Mouse (Mus musculus) adrenal gland, postnatal 36 days (tissue): ENCODE data around the gene Sgcb. TPM values are rescaled to one million over a fixed set of nuclear protein-coding genes. Genes with fewer than 3 reads are reported as not detected.

Experiments used
- DNase-seq, 2 experiments: peaks; one replicate each; pipeline ENCODE4 v3.0.0; 2021; ENCODE audit warnings: mixed read lengths in 1 of 2
- long read RNA-seq, 2 experiments: library from polyadenylated mRNA; stranded (forward); transcript quantifications; one replicate each; pipeline ENCODE4 v2.0.0; 2021; ENCODE audit warnings: borderline sequencing depth in 2 of 2
- total RNA-seq, 2 experiments: library from RNA; stranded (reverse); gene quantifications; 2 replicates each; pipeline ENCODE4 v1.2.3; 2021

Gene Sgcb
- 10 to 100 TPM; 23.2 to 25.7 TPM for total RNA-seq
- long read RNA-seq, experiment 1, transcript Sgcb-201 (6 exons, 3,786 nt): major isoform, 31 of 45 reads
- long read RNA-seq, experiment 1, partial matches to known transcripts: 3 of 45 reads
- long read RNA-seq, experiment 1, other reads (novel, unspliced or antisense): 11 of 45 reads
- long read RNA-seq, experiment 2, transcript Sgcb-201 (6 exons, 3,786 nt): major isoform, 6 of 7 reads
- long read RNA-seq, experiment 2, partial matches to known transcripts: 0 of 7 reads
- long read RNA-seq, experiment 2, other reads (novel, unspliced or antisense): 1 of 7 reads

DNA sequence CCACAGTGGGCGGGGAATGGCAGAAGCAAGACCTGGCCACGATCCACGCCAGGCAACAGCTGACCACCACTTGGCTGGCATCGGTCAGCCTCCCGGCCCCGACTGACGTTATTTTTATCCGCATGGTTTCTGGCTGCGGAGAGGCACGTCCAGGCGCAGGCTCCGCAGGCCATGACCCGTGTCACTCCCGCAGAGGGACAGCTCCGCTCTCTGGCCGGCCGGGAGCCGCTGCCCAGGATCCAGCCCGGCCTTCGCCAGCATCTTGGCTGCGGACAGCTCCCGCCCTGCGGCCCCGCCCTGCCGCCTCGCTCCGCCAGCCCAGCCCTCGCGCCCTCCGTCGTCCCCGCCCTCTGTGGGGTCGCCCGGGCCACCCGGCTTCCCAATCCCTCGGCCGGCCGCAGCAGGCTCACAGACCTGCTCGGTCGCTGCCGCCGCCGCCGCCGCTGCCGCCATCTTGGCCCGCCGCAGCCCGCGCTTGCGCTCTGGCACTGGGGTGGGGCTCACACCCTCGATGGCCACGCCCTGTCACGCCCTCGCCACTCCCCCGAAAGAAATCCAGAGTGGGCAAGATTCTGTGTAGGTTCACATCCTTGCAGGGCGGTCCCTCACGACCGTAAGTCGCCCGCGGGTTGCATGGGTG lies at the start of gene Sgcb:
TSS of gene Sgcb (minus strand) at position 530 of the 640 bp plus-strand sequence.
- peak; percentile 91 to 93 for DNase-seq

DNA sequence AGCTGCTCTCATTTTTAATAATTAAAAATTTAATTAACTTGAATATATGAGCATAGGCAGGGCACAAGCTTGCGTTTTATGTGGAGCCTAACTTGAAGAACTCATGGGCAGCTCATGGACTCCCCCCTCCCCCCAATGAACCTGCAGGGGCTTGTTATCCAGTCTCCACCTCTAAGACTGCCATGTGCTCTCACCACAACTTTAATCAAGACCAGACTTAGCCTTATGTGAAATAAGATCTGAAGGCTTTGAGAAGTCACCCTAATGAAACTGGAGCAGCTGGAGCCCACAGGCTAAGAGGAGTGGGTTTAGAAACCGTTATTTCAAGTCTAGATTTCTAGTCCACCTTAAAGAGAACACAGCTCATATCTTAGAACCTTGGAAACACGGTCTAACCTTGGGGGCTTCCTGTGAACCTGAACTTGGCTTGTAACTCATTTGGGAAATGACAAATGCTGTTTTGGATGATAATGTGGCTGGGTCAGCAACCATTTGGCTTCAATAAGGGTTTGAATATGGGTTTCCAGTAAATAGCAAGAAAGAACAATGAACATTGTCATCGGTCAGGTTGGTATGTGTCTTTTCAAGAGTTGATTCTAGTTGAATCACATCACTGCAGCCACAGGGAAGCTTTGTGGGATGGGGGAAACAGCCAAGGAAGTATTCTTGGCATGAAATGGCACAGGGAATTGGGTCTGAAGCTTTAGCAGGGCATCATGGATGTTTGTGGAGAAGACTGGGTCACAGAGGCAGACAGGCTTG lies 46.8 kb upstream of the Sgcb start:
- DNase-seq: no peak

DNA sequence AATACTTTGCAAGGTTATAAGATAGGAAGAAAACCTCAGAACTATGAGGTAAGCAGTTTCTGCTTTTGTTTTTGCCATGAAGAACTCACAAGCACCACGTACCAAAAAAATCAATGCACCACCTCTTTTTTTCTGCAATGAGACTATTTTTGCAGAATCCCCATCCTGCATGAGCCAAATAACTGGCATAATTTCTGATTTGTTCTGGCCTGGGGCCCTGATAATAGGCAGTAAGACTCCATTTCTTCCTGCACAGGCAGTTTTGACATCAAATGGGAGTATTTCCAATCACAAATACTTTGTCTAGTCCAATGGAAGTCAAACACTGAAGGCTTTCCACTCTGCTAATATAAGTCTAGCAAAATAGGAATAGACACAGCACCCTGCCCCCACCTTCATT lies 46.2 kb upstream of the Sgcb start:
- DNase-seq: no peak

DNA sequence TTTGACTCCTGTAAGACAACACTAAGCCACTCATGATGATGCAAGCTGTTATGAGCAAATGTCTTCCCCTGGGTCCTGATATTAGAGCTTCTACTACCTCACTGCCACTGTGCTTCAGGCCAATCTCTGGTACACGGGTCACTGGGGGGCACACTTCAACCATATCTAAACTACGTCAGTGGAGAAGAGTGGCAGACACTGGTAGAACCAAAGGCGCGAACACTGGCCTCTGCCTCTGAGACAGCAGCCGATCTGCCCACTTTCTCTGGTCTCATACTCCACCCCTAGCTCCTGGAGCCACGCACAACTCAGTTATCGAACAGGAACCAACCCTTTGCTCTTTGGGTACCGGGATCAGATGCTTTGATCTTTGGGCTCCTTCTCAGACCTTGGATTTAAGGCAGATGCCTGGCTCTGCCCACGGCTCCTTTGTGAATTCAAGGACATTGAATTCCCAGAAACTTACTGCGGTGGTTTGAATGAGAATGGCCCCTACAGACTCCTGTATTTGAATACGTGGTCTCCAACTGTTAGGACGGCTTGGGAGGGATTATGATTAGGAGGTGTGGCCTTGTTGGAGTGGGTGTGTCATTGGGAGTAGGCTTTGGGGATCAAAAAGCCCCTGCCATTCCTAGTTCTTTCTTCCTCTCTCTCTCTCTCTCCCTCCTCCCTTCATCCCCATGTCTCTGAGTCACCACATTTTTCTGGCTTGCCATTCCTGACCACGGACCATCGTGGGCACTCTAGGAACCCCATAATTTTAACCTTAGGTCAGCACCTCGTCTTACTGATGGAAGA lies 44.3 kb upstream of the Sgcb start:
- no peak for DNase-seq

DNA sequence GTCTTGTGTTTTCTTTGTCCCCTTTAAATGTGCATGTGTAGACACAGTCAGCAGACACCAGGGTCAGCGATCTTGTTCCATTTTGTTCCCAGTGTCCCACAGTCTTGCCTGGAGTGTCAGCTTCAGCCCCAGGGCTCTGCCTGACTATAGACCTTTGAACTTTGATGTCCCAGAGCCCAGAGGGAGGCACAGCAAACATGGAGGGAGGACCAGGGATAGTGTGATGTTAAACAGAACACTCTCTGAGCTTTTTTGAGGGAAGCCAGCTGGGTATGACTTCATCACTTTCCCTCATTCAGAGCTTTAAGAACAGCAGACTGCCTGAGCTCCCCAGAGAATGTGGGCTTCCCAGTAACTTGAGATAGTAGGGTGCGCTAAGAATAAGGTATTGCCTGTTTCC lies 42.6 kb upstream of the Sgcb start:
- no peak for DNase-seq

DNA sequence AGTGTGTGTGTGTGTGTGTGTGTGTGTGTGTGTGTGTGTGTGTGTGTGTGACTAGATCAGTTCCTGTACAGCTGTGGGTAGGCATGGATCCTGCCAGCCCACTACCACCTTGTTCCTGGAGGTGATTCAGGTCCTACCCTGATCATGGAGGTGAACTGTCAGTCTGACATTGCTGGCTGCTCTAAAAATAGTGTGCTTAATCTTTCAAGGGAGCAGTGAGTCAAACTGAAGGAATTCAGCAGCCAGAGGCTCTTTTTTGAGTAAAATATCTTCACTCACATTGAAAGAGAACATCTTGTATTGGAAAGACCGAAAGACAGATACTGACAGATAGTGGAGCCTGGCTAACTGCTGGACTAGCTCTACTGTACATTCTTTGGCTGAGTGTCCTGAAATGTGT lies 41.0 kb upstream of the Sgcb start:
- DNase-seq: peak; percentile 11 to 26

DNA sequence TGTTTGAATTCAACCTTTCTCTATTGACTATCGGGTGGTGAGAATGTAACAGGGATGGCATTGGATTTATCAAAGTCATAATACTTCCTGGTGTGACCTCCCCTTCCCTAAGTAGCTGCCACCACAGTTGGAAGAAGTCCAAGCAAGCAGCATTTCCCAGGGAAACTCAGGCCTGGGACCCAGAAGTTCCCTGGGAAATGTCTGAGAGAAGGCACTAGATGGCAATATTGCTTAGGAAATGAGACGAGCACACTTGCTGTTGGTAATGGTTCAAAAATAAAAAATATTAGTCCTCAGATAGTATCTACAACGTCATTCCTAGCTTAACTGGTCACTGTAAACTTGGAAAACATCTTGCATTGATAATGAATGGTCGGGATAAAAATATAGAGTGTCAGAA lies 38.6 kb upstream of the Sgcb start:
- peak; percentile 20 to 50 for DNase-seq

DNA sequence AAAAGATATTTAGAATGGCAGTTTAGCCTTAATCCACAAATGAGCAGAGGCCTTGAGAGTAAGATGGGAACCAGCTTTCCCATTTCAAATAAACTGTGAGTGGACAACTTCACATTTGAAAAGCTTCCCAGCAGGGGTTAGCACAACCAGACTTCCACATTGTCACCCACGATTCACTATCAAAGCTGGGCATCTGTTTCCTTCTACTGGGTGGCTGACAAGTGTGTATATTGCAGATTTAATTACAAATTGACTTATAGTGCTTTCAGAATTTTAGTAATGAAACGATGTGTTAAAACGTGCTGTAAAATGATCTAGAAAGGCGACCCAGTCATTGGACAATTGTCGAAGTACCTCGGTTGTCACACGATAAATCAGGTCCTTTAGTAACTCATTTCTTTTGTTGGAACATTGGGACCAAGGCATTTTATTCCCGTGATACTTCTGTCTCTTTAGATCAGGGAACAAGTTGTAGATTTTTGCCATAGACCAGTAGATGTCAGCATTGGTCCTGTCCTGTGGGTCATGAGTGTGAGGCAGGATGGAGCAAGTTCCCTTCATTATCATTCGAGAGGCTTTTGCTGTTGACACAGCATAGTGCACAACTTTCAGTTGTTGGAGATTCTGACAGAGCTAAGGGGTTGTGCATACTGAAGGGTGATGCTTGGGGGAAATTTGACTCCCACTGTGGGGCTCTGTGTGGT lies 36.3 kb upstream of the Sgcb start:
- DNase-seq: no peak

DNA sequence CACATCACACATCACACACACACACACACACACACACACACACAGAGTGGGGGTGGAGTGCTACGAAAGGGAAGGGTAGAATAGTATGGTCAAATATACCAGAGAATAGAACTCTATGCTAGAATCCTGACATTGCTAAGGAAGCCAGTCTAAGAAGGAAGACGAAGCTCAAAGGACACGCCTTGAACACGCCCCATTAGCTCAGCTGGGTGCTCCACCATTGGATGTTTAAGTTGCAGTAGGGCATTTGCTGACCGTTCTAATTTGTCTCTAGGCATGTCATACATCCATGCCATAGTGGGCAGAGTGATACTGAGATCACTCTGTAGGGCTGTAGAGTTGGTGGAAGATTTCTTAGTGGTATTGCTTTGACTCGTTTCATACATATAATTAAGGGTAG lies 35.6 kb upstream of the Sgcb start:
- DNase-seq: no peak

DNA sequence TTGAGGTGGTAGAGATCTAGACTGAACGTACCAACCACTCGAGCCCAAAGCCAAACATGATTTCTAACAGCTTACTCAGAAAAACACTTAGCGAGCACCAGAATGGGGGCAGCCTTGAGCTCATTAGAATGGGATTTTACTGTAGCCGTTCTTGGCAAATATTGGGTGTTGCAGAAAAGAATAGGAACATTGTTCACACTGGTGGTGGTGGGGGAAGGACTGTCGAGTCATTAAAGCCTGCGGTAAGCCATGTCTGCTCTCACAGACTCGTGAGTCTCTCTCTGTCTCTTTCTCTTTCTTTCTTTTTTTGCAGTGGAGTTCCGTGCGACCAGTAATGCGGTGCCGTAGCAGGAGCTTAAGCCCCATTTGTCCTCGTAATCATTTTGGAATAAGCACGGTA lies 29.0 kb upstream of the Sgcb start:
- DNase-seq: no peak

DNA sequence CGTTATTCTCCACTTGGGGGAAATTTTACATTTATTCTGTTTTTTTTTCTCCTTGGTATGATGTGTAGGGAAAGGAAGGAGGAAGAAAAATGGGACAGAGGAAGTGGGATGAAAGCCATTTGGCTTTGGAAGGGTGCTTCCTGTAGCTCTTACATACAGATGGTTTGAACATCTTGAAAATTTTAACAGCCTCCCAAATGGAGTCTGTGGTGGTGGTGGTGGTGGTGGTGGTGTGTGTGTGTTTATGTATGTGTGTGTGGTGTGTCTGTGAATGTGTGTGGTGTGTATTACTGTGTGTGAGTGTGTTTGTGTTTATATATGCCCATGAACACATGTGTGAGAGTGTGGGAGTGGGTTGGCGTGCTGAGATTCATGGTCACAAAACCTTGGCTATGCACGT lies 28.0 kb upstream of the Sgcb start:
- no peak for DNase-seq

DNA sequence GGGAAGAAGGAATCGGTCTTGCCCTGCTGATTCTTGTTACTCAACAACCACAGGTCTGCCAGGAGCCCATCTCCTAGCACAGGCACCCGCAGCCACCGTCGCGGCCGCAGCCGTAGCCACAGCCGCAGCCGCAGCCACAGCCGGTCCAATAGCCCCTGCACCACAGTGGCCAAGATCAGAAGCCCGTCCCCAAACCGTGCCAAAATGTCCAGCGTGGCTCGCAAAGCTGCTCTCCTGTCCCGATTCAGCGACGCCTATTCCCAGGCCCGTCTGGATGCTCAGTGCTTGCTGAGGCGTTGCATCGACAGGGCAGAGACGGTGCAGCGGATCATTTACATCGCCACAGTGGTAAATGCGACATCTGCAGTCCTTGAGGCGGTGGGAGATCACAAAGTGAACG lies 21.8 kb upstream of the Sgcb start:
- DNase-seq: no peak

DNA sequence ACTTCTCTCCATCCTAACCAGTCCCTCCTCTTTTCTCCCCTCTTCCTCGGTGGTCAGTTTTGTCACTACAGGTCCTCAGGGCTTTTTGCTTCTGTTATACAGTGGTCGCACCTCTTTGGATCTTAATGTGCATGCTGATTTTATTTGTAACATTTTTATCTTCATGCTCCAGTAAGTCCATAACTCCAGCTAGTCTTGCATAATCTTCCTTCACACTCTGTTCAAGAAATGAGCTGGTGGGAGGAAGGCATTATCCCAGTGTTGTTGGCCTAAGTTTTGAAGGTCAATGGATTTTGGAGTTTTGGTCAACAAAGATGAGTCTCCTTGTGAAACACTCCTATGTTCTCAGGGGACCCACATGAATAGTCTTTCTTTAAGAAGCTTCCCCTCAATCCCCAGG lies 20.3 kb upstream of the Sgcb start:
- no peak for DNase-seq

DNA sequence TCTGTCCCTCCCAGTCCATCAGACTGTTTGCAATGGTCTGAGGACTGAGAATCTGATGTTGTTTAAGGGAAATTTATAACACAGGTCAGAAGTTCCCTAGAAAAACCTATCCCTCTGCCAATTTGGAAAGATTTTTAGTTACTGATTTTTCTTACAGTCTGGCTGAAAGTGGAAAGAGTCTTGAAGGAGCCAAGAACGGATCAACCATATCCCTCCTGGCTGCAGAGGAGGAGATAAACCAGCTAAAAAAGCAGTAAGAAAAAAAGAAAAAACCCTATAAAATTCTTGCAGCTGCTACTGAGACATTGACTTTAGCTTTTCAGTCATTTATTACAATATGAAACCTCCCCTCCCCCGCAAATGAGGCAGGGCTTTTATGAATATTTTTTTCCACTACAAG lies 19.1 kb upstream of the Sgcb start:
- DNase-seq: no peak

DNA sequence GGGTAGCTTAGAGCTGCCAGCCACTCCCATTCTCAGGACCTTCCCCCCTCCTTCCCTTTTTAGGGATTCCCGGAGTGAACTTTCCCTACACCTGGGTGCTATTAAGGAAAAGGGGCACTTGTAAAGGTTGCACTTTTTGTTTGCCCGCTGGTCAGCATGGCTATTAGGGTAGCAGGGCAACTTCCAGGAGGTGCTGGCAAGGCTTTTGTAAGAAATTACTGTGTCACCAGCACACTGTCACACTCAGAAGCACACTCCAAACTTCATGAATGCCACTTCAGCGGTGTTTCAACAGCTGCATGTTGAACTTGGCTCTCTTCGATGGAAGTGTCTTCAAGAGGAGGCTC lies 4.2 kb upstream of the Sgcb start:
- no peak for DNase-seq

DNA sequence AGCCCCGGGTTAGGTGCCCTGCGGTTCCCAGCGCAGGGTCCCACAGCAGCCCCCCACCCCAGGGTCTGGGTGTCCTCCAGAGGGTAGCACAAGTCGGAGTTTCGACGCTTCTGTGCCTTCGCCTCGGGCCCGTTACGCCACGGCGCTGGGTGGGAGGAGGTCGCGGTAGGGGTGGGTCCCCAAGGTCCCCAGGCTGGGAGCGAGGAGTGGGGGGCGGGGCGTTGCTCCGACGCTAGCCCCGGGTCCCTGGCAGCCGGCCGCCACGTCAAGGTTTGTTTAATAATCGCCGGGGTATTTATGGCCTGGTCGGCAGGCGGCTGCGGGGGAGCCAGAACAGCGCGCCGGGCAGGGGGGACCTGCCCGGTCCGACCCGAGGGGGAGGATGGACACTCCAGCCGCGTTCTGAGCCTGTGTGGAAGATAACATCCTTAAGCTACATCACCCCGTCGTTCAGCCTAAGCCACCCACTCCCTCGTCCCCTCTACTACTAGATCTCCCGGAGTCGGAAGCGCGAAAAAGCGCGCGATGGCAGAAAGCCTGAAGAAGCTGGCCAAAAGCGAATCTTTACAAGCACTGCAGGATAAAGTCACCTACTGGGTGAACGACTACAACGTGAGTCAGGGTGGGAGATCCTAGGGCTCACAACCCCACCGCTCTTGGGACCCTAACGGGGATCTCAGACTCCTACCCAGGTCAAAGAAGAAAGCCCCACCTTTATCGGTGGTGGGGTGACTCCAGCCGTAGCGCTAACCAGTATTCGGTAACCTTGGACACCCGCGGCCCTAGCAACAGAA lies 3.7 kb upstream of the Sgcb start, which contains the start of gene Spata18:
TSS of gene Spata18 (plus strand) at position 319 of the 794 bp plus-strand sequence.
- peak; percentile 35 to 46 for DNase-seq

DNA sequence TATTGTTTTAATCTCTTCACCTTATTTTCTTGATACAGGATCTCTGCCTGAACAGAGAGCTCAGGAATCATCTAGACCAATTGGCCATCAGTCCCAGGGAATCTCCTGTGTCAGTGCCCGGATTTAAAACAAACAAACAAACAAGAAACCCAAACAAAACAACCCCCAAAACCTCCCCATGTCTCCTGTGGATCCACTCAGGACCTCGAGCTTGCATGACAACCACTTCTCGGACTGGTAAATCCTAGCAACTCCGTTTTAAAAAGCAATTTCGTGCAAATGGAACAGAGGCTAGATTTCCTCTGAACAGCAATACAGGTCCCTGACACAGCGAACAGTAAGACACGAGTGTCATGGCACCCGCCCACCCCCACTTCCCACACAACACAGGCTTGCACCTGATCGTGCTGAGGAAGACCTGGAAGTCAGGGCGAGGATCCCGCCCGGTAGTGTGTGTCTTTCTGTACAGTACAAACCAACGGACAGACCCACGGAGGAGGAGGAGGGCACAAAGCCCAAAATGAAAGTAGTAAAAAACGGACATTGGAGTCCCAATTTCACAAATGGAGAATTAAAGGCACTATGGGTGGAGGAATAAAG lies 2.9 kb upstream of the Sgcb start:
- DNase-seq: no peak

DNA sequence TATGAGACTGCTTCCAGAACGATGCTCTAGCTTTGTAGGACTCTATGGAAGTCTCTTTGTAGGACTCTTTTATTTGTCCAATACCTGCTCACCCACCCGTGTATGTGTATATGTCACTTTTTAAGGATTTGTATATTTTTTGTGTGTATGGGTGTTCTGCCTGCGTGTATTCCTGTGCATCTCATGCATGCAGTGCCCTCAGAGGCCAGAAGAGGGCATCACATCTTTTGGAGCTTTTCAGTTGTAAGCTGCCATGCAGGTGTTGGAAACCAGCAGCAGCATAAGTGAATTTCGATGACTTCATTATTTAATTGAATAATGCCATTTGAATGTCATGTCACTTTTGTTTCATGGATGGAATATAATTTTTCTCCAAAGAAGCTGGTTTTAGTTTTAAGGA lies 5.5 kb downstream of the Sgcb start:
- peak in 1 of 2 experiments; percentile 21 for DNase-seq

DNA sequence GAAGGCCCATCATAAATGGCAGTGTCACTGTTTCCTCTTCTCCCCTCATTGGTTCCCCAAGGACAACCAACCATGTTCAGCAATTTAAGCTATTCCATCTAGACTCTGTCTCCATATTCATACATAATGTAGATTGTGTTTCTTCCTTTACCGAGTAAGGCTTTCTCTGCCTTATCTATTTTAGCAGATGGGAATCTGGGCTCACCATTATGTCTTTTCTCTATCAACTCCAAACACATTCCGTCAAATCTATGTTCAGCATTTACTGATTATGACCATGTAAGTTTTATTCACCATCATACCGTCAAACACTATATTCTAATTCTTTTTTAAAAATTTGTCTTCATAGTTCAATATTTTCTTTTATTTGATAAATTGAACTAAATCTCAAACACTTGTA lies 6.5 kb downstream of the Sgcb start:
- DNase-seq: no peak

DNA sequence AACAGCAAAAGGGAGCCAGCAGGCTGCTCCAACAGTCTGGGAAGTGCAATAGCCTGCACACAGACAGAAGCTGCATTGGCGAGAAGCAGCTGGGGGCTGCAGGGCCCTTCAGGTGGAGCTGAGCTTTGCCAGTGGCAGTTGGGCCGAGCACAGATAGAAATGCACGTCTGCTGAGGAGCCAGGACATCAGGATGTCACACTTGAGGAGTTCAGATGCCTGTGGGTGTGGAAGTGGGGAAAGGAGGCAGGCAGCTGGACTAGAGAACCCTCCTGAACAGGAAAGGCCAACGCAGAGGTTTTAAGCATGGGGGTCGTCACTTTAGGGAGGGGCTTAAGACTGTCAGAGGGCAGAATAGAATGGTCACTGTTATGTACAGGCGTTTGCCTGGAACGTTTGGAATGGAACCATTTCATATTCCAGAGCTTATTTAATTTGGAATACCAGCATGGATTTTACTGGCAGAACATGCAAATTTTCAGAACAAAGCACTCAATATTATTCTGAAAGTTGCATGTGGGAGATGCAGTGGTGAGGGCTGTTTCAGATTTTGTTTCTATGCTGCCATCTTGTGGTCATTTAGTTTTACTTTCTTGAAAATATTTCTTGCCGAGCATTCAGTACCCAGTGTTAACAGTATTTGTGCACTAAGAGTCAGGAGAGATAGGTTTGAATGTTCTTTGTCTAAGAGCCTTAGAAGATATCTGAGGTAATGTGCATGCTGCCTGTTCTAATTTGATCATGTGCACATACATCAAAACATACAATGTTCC lies 10.1 kb downstream of the Sgcb start:
- DNase-seq: no peak
